Mouse (Mus musculus) gastrocnemius, postnatal 25 days (tissue): ENCODE measurements around the gene Rpl3. TPM values are rescaled to one million over a fixed set of nuclear protein-coding genes. Genes with fewer than 3 reads are reported as not detected.
"Not testable (repeated sequence)": the region's sequence is repeated elsewhere in the genome, so short reads cannot be mapped to it uniquely, and the experiment has no call there.

Experiments used
- DNase-seq: peaks from one replicate; pipeline ENCODE4 v3.0.0; 2022
- long read RNA-seq, 2 experiments: library from polyadenylated mRNA; stranded (forward); transcript quantifications; one replicate each; pipeline ENCODE4 v2.0.0; 2021
- total RNA-seq, 2 experiments: library from RNA; stranded (reverse); gene quantifications; 1 replicate in 1 of 2; 2 replicates in 1 of 2; pipeline ENCODE4 v1.2.3; 2021

Gene Rpl3
- total RNA-seq = 10 to 100 TPM; 48.4 to 80.1 TPM
- long read RNA-seq, experiment 1, transcript Rpl3-201 (10 exons, 1,351 nt) = major isoform, 92 of 102 reads
- long read RNA-seq, experiment 1, partial matches to known transcripts = 8 of 102 reads
- long read RNA-seq, experiment 1, other reads (novel, unspliced or antisense) = 2 of 102 reads
- long read RNA-seq, experiment 2, transcript Rpl3-201 (10 exons, 1,351 nt) = major isoform, 134 of 152 reads
- long read RNA-seq, experiment 2, partial matches to known transcripts = 5 of 152 reads
- long read RNA-seq, experiment 2, other reads (novel, unspliced or antisense) = 12 of 152 reads

DNA sequence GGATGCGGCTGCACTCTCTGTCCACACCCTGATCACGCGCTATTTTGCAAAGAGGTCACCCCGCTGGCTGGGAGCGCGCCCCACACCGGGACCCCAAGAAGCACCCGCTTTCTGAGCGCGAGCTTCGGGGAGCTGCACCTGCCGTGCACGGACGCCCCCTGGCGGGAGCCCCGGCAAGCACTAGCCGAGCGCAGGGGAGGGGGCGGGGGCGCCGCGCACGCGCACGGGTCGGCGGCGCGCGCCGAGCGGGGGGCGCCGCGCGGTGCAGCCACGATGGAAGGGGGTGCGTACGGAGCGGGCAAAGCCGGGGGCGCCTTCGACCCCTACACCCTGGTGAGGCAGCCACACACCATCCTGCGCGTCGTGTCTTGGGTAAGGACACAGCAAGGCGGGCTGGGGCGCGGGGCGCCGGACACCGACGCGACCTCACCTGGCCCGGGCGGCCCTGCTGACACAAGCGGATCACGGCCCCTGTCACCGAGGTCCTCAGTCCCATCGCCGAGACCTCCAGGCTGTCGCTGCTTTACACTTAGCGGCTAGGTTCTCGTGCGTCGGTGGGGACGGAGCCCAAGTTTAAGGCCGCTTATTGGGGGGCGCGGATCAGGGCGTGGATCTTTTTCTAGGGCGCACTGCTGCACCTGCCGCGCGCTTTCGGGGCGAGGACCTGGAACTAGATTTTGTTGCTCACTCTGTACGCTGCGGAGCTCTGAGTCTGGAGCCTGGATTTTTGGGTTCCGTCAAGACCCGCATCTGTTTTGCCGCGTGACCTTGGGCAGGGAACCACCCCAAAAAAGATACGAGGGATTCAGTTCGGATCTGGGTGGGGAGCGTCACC, at the start of gene Rpl3, which contains the start of gene Syngr1:
Gene Rpl3 (minus strand): TSS at position 748 of the 835 bp plus-strand sequence.
Gene Syngr1 (plus strand): TSS at position 214 of the 835 bp plus-strand sequence.
- DNase-seq = peak; percentile 48

GRCm38 (mm10) chr15:80140878-80141277, 49.2 kb upstream of the Rpl3 start:
- DNase-seq = no peak

DNA sequence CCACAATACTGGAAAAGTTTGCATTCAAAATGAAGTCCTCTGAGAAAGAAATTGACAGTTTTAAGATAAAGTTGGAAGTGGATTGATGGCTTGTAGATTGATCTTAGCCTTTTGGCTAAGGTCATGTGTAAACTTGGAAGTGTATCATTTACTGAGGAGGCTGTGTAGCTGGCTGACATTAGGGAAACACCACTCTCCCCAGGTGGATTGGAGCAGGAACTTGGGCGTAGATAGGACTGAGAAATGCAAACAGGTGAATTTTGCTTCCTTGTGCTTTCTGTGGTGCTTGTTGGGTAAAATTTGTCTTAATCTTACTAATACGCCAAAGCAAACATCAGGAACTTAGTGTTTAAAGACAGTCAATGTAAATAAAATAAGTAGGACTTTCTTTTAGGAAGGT, 48.6 kb upstream of the Rpl3 start:
- no peak for DNase-seq

GRCm38 (mm10) chr15:80137945-80138791, 46.5 kb upstream of the Rpl3 start:
- DNase-seq = no peak

DNA sequence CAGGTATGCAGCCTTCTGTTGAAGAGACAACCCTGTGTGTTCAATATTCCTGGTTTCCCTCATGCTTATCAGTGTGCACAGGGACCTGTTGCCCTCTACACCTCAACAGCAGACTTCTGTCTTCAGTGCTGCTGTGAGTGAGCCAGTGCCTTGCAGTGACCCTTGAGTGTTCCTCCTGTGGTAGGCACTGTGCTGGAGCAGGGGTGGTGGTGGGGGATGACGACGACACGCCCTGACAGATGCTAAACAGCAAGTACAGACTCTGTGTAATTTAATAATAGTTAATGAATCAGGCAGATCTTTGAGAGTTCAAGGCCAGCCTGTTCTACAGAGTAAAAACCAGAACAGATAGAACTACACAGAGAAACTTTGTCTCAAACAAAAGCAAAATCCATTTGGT, 45.0 kb upstream of the Rpl3 start:
- no peak for DNase-seq

DNA sequence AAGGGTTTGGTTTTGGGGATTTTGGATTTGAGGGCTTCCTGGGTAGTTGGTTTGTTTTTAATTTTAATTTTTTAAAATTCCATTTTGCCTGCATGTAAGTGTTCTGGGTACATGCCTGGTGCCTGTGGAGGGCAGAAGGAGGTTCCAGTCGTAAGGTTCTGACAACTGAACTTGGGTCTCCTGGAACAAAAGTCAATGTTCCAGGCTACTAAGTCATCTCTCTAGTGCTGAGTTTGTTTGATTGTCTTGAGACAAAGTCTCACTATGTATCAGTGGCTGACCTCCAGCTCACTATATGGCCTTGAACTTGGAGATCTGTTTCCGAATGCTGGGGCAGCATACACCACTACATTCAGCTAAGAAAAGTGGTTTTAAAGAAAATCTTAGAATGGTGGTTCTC, 43.8 kb upstream of the Rpl3 start:
- no peak for DNase-seq

DNA sequence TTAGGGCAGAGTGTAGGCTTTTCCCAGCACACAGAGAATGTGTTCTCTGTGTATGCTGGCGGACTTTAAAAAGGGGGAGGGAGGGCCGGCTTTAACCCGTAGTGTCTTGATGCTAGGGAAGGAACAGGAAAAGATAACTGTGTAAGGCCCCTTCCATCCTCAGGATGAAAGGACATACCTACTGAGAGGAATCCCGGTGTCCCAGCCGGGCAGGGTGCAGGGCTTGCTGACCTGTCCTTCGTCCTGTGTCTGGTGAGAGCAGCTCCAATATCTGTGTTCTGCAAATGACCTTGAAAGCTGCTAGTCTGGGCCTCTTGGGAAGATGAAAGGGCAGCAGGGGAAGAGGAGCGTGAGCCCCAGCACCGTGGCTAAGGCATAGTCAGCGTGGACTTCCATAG, 42.8 kb upstream of the Rpl3 start:
- DNase-seq = no peak

- DNase-seq = no peak
Measured at GRCm38 (mm10) chr15:80133682-80134449, 42.2 kb upstream of the Rpl3 start.

DNA sequence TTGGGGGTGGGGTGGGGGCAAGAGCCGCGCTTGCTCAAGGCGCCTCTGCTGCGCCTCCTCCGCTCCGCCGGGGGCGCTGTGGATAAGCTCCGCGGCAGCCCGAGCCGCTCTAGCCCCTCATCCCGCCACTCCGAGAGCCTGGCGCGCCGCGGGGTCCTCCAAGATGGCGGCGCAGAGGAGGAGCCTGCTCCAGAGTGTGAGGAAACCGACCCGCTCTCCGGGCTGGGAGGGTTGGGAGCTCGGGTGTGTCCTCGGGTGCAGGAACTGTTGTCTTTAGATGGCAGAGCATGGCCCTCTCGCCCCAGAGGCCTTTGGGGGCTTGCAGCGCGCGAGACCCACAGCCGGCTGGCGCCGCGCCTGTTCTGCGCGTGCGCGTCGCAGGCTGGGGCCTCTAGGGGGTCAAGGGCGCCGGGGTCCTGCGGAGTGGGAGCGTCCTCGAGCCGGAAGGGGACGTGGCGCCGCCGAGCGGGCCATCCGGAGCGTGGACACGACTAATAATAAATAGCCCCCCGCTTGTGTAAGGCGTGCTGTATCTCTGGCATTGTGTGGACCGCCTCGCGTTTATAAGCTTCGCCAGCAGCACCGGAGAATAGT, 41.4 kb upstream of the Rpl3 start, which contains the start of gene Tab1:
Gene Tab1 (plus strand): TSS at position 135 of the 594 bp plus-strand sequence.
- peak; percentile 92 for DNase-seq

DNA sequence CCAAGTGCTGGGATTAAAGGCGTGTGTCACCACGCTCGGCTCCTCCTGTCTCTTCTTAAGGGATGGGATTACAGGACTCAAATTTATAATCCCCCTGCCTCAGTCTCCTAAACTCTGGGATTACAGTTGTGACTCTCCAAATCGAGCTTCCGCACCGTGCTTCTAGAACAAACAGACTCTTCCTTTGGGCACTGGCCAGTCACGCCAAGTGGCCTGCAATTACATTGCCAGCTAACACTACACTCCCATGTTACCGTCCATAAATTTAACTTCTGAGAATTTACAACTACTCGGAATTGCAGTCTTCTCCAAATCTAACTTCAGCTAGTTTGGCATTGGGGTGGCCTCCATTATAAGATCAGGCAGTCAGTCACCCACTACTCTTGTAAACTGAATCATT, 40.8 kb upstream of the Rpl3 start:
- no peak for DNase-seq

GRCm38 (mm10) chr15:80131421-80131820, 39.8 kb upstream of the Rpl3 start:
- no peak for DNase-seq

DNA sequence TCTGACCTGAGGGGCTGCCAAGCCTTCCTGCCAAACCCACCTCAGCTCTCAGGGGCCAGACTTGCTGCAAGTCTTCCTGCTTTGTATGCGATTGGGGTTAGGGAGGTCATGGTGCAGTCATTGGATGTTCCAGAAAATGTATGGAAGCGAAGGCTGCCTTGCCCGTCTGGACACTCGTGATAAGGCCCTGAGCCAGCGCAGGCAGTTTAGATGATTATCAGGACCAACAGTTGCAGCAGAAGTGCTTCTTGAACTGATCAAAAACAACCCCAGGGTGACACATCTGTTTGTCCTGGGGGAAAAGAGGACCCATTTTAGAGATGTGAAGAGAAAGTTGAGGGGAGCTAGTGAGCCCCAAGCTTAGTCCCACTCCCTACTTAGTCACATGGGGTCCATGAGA, 39.0 kb upstream of the Rpl3 start:
- no peak for DNase-seq

GRCm38 (mm10) chr15:80129982-80130381, 38.3 kb upstream of the Rpl3 start:
- no peak for DNase-seq

- DNase-seq = no peak
Measured at GRCm38 (mm10) chr15:80127191-80127590, 35.5 kb upstream of the Rpl3 start.

GRCm38 (mm10) chr15:80124651-80125050, 33.0 kb upstream of the Rpl3 start:
- DNase-seq = no peak

DNA sequence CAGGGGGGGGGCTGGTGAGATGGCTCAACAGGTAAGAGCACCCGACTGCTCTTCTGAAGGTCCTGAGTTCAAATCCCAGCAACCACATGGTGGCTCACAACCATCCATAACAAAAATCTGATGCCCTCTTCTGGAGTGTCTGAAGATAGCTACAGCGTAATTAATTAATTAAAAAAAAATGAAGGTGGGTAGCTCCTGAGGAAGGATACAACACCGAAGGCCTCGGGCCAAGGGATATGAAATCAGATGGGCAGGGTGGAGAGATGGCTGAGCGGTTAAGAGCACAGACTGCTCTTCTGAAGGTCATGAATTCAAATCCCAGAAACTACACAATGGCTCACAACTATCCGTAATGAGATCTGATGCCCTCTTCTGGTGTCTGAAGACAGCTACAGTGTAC, 30.8 kb upstream of the Rpl3 start:
- DNase-seq = not testable (repeated sequence)

DNA sequence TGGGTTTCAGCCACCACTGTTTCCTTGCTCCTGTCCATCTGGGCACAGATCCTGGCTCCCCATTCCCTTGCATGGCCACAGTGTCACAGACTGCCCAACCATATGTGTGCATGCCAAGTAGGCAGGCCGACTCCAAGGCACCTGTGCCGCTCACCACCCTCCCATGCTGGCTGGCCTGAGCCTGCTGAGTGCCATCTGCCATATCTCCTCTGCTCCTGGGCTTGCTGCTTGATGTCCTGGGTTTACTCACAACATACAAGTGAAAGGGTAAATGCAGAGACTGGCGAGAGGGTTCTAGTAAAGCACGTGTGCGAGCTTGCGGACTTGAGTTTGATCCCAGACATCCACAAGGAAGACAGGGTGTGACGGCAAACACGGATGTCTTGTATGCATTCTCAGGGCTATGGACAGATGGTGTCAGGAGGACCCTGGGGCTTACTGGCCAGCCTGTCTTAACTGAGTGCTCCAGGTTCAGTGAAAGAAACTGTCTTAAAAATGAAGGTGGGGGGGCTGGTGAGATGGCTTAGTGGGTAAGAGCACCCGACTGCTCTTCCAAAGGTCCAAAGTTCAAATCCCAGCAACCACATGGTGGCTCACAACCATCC, 30.2 kb upstream of the Rpl3 start:
- no peak for DNase-seq

DNA sequence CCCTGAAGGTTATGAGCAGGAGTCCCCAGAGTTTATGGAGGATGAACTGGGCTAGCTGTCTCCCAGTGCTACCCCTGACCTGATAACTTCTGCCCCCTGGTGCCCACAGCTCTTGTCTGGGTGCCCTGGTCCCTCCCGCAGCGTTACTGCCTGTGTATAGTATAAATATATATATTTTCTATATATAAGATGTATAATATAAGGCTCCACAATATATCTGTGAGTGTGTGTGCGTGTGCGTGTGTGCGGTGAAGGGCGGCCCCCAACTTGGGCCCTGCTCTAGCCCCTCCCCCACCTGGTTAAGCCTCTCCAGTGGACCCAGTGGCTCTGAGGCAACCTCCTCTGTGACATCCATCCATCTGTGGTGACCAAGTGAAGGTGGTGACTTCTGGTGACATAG, 27.4 kb upstream of the Rpl3 start:
- no peak for DNase-seq

GRCm38 (mm10) chr15:80117154-80117553, 25.5 kb upstream of the Rpl3 start:
- no peak for DNase-seq

GRCm38 (mm10) chr15:80115866-80116794, 24.5 kb upstream of the Rpl3 start:
- no peak for DNase-seq
